Mouse (Mus musculus) thymus, postnatal 4 days (tissue): Measurements from ENCODE around the gene D930007J09Rik.

Experiments used
- DNase-seq: peaks from one replicate; pipeline ENCODE4 v3.0.0; 2021

Gene D930007J09Rik

GRCm38 (mm10) chr13:32819241-32819640 is 16.6 kb upstream of the D930007J09Rik start:
- no peak for DNase-seq

DNA sequence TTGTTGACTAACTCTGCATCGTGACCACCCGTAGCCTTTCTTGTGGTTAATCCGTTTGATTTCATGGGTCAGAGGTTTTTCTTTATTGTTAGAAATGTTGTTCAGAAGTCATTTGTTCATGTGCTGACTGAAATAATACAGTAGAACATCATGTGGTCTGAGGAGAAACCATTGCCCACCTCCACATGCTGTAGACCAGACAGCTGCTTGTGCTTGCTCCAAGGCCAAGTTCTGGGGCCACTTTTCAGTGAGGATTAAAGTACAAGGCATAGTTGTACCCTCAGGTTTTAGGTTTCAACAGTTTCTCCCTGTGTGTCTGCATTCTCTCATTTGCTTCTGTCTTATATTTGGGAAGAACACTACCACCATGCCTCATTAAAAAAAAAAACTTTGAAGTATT is 5.0 kb upstream of the D930007J09Rik start:
- no peak for DNase-seq

GRCm38 (mm10) chr13:32806820-32807219 is 4.2 kb upstream of the D930007J09Rik start:
- no peak for DNase-seq

DNA sequence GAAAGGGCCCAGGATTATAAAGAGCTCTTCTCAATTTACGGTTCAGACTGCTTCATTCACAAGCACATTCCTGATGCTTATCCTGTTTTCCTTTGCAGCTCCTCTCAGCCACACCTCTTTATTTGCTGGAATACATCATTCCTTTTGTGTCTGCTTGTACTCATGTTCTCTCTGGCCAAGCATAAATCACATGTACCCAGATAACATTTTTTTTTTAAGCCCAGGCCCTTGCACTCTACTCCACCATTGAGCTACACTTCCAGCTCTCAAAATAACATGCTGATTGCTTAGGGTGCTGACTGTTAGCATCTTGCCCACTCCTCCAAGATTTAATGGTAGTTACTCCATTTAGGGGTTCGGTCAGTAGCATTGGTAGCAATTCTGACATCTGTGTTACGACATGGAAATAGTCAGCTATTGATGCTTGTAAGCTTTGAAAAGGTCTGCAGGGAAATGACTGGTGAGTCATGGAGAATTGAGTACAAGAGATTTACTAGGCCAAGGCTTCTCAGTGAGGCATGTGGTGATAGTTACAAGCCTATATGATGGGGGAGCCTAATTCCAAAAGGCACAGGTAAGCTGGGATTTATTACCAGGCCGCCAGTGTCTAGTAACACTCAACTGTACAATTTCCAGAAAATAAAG is 1.2 kb upstream of the D930007J09Rik start:
- DNase-seq, result no peak

DNA sequence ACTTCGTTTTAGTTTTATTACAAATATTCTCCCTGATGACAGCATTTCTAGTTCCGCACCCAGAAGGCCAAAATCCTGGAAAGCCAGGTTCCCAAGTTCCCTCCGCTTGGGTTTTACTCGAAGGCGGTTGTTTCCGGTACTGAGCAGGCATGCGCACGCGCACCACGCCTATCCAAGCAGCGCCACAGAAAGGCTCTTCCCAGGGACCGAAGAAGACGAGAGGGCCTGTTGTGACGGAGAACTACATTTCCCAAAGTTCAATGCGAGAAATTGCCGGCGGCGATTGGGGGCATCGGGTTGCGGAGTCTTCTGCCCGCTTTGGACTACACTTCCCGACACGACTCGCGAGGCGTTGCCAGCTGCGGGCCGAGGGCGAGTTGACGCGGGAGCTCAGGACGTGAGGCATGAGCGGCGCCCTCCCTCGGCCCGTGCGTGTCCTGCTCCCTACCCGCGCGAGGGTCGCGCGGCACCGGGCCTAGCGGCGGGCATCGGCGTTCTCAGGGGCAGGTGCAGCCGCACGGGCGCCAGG is 892 bp downstream of the D930007J09Rik start, which contains the start of gene Wrnip1:
Gene Wrnip1, plus strand, starts transcription at position 346 of the 529 bp plus-strand sequence.
- peak; percentile 92 for DNase-seq

- peak; percentile 58 for DNase-seq
These were observed 1.8 kb downstream of the D930007J09Rik start for GRCm38 (mm10) chr13:32800859-32801258.

DNA sequence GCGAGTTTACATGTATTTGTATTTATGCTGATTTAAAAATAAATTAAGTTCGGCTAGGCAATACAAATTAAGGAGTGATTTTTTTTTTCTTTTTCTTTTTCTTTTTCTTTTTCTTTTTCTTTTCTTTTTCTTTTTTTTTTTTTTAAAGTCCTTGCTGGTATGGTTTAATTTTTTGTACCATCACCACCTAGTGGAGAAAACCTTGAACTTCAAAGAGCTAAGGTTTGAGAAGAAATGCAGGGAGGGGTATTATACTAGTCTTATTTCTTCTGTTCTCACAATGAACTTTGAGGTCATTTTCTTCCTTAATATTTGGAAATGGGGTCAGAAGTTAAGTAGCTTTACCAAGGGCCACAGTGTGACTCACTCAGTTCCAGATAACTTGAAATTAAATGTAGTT is 3.5 kb downstream of the D930007J09Rik start:
- no peak for DNase-seq

- no peak for DNase-seq
These were observed 5.6 kb downstream of the D930007J09Rik start for GRCm38 (mm10) chr13:32797085-32797484.

GRCm38 (mm10) chr13:32795166-32795565 is 7.5 kb downstream of the D930007J09Rik start:
- no peak for DNase-seq

- no peak for DNase-seq
These were observed 8.0 kb downstream of the D930007J09Rik start for GRCm38 (mm10) chr13:32794619-32795018.

GRCm38 (mm10) chr13:32789781-32790180 is 12.9 kb downstream of the D930007J09Rik start:
- DNase-seq, result no peak

DNA sequence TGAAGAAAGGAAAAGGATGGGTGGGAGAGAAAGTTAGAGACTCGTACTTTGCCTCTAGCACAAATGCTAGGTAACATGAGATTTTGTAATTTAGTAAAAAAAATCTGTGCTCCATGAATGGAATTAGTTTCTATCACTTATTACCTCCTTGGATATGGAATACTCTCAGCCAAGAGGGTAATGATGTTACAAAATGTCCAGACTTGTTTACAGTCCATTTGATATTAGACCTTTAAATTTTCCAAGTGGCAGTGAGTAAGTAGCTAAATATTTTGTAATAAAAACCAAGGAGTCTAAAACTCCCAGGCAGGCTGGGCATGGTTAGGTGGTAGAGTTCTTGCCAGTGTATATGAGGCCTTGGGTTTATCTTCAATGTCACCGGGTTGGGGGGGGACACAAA is 15.1 kb downstream of the D930007J09Rik start:
- DNase-seq, result no peak

- DNase-seq, result no peak
These were observed 18.8 kb downstream of the D930007J09Rik start, which contains the start of gene Mylk4 for GRCm38 (mm10) chr13:32783816-32784215. Gene Mylk4 (minus strand): TSS chr13:32783954.

DNA sequence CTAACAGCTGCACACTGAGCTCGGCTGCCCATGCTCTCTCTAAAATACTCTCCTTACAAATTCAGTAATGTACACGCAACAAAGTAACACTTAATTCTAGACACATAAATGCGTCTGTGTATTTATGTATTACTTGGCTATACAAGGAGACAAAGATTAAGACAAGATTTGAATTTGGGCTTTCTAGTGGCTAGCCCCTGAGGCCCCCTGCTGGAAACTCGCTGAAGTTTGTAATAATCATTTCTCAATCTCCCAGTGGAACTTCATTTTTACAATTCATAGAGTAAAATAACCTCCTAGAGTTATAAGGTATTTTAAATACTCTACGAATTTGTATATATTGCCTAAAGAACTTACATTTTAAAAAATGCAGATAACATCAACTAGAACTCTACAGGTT is 19.6 kb downstream of the D930007J09Rik start:
- DNase-seq, result peak; percentile 28

DNA sequence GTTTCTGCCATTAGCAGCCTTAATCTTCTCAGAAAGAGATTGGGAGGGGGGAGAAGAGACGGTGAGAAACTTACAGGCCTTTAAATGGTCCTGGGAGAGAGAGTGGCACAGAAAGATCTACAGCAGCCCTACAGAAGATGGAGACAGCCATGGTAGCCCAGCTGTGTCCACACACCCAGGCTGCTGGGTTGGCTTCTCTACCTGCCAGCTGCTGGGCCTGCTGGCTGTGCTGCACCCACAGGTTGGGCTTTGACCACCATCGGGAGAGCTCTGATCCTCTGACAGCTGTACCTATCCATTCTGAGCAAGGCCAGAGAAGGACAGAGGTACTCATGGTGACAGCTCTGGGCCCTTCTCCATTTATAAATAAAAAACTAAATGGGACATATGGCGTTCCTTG is 23.8 kb downstream of the D930007J09Rik start:
- DNase-seq, result no peak

GRCm38 (mm10) chr13:32776350-32776749 is 26.3 kb downstream of the D930007J09Rik start:
- no peak for DNase-seq

- DNase-seq, result no peak
These were observed 26.8 kb downstream of the D930007J09Rik start for GRCm38 (mm10) chr13:32775889-32776288.

DNA sequence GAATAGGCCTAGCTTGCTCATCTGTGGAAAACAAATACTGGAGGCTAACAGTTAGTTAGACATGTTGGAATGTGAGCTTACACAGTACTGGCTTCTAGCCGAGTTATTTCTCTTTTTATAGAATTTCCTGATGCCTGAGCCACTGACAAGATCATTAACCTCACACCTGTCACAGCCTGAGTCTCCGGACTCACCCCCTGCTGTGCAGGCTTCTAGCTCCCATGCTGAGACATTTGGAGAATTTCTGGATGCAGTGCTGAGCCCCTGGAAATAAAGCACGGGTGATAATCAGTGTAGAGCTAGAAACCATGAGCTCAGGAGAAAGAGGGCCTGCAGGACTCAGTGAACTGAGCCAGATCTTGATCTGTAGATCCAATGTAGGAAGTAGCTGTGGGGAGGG is 32.7 kb downstream of the D930007J09Rik start:
- no peak for DNase-seq

- DNase-seq, result peak; percentile 45
These were observed 34.5 kb downstream of the D930007J09Rik start for GRCm38 (mm10) chr13:32768104-32768503.

DNA sequence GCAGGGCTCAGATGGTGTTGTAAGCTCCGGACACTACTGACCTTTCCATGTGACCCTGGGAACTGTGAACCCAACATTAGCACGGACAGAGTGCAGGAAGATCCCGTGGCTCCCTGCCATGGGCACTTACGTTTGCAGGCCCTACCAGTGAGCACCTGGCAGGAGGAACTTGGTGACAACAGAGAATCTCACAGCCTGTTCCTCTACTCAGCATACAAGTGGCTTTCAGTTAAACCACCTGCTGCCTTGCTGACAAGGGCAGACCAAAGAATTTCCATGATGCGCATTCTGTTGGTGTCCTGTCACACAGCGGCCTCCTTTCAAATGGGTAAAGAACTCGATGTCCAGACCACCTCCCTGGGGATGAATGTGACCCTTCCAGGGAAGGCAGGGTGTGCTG is 38.2 kb downstream of the D930007J09Rik start:
- DNase-seq, result peak; percentile 10

- no peak for DNase-seq
These were observed 39.5 kb downstream of the D930007J09Rik start for GRCm38 (mm10) chr13:32763141-32763540.

DNA sequence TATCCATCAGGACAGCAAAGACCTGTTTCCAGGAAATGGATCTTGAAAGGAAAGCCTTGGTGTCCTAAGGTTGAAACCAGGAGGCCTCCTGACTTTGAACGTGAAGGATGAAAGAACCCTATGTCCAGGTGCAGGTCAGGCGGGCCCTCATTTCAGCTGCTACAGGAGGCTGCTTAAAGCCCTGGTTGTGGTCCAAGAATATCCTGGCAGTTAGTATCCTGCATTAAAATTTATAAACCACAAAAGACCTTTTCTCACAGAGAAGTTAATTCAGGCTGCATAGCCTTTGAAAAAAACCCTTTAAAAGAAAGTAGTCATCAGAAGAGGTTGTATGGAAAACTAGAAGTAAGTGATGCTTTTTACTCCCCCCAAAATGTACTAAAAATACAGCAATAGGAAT is 41.9 kb downstream of the D930007J09Rik start:
- no peak for DNase-seq

DNA sequence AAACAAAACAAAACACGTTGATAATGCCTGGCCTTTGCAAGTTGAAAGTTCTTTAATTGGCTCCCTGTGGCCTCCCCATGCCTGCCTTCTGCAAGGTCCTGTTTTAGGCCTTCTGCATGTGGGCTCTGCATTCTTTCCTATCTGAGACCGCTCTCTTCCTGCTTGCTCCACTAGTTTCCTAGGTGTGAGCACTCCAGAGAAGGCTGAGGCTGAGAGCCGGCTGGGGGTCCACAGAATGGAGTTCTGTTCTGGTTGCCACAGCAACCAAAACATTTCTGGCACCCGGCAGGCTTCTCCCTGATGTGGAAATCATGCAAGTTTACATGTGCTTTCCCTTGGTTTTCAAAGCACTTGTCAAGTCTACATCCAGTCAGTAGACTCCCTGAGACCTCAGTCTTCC is 43.6 kb downstream of the D930007J09Rik start:
- no peak for DNase-seq
